ENCODE assay signal across 7 mouse cellular contexts in the genomic region with DNA sequence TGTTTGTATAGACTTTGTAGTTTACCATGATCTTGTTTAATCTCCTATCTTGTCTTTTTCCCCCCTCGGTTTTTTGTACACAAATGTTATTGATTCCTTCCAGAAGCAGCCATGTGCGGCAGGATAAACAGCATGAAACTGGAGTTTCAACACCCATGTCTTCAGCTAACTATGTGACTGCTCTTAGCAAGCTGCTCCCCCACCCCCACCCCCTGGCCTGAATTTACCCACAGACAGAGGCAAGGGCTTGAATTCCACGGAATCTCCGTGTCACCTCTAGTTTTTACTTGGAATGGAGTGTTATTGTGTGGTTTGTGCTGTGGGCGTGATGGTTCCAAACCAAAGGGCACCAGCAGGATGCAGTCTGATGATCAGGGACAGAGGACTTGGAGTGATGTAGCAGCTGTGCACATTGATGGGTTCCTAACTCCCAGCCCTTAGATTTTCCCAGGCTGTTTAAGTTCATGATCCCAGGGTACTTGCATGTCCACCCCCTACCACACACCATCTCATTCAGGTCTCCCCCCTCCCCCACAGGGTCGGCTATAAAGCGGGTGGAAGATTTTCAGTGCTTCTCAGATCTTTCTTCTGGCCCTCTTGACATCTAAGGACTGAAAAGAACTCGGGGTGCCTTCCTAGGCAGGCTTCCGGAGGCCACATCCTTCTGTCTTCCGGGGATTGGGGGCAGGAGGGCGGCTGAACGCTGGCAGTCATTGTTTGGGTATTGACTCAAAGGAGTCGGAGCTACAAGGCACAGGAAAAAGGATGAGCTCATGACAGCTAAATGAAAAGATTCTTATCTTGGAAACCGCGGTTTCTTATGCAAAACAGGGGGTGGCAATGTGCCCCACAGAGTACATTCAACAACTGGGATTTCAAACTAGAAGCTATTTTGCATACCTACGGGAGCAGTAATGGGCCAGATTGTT.
A peak's percentile ranks its signal among the peaks of the same experiment; 100 is the strongest.
DNase-seq lines count a peak whose midpoint lies in the region; ATAC-seq lines count a peak whose summit lies in the region.

No protein-coding gene starts in this region.

- H3K27ac ChIP-seq in embryonic facial prominence, embryonic 11.5 days (replicated peaks; ENCODE audit: low read depth, low read length): no peak overlapping the region
- H3K27ac ChIP-seq in midbrain, embryonic 11.5 days (ENCODE audit: low read depth, low read length): peak overlapping the region; percentile 57

- H3K9ac ChIP-seq in embryonic facial prominence, embryonic 11.5 days (replicated peaks; ENCODE audit: low read length): no peak overlapping the region
- H3K9ac ChIP-seq in midbrain, embryonic 11.5 days (ENCODE audit: low read length): no peak overlapping the region

- no peak overlapping the region for H3K4me3 ChIP-seq in embryonic facial prominence, embryonic 11.5 days (ENCODE audit: low read depth, low read length)
- H3K4me3 ChIP-seq in midbrain, embryonic 11.5 days (ENCODE audit: low read depth, low read length): no peak overlapping the region

- 17% methylated on average over 16 of the region's 16 CpGs for WGBS in embryonic facial prominence, embryonic 11.5 days
- WGBS in midbrain, embryonic 11.5 days: 16% methylated on average over 16 of the region's 16 CpGs

- DNase-seq in spleen, postnatal 36 days (ENCODE audit: low spot score in 2 of 2): peak; percentile 12 to 19
- no peak for DNase-seq in spleen, adult 12 weeks (ENCODE audit: low spot score)
- DNase-seq in embryonic facial prominence, embryonic 11.5 days (ENCODE audit: low spot score): no peak
- peak; percentile 9 to 18 for DNase-seq in kidney, adult 8-10 months
- peak; percentile 91 for DNase-seq in midbrain, embryonic 11.5 days (ENCODE audit: low spot score, missing footprints)
- DNase-seq in cerebellum, postnatal 10 days: no peak
- DNase-seq in yolk sac, embryonic 10.5 days (ENCODE audit: low spot score): no peak

- no peaks in the 10 kb centered on the region for H3K27me3 ChIP-seq in embryonic facial prominence, embryonic 11.5 days (ENCODE audit: control insufficient read depth, insufficient read depth, low read length)
- H3K27me3 ChIP-seq in midbrain, embryonic 11.5 days (ENCODE audit: control insufficient read depth, insufficient read depth, low read length): no peaks in the 10 kb centered on the region

- no peak overlapping the region for H3K4me2 ChIP-seq in embryonic facial prominence, embryonic 11.5 days (ENCODE audit: low read depth, low read length)
- H3K4me2 ChIP-seq in midbrain, embryonic 11.5 days: peak overlapping the region; percentile 27; the same call in 1 of the 2 replicates

- H3K36me3 ChIP-seq in embryonic facial prominence, embryonic 11.5 days (replicated peaks; ENCODE audit: control insufficient read depth, insufficient read depth, low read depth, low read length): no peaks in the 10 kb centered on the region
- H3K36me3 ChIP-seq in midbrain, embryonic 11.5 days (ENCODE audit: control insufficient read depth, insufficient read depth, low read length): no peaks in the 10 kb centered on the region

- H3K4me1 ChIP-seq in embryonic facial prominence, embryonic 11.5 days (ENCODE audit: control insufficient read depth, insufficient read depth, low read length): no peaks in the 10 kb centered on the region
- no peaks in the 10 kb centered on the region for H3K4me1 ChIP-seq in midbrain, embryonic 11.5 days (ENCODE audit: control insufficient read depth, insufficient read depth, low read length)

- no peaks in the 10 kb centered on the region for H3K9me3 ChIP-seq in embryonic facial prominence, embryonic 11.5 days (replicated peaks; ENCODE audit: control insufficient read depth, low read length)
- H3K9me3 ChIP-seq in midbrain, embryonic 11.5 days (ENCODE audit: control insufficient read depth, low read length): no peaks in the 10 kb centered on the region

- ATAC-seq in embryonic facial prominence, embryonic 11.5 days (replicated peaks; ENCODE audit: insufficient number of reproducible peaks, low FRiP score, low TSS enrichment, low read depth): peak; percentile 65; the same call in 1 of the 2 replicates
- peak; percentile 96 for ATAC-seq in midbrain, embryonic 11.5 days (ENCODE audit: low FRiP score)

Comparison
In these comparisons a context has a peak if more than half of its experiments do, and no peak if none do; other contexts are left out.
1. DNase-seq: peak in spleen, postnatal 36 days (2 of 2), kidney, adult 8-10 months (2 of 2) and midbrain, embryonic 11.5 days (single experiment); none in spleen, adult 12 weeks (single experiment), embryonic facial prominence, embryonic 11.5 days (single experiment), cerebellum, postnatal 10 days (0 of 2) and yolk sac, embryonic 10.5 days (single experiment).